Mouse (Mus musculus) monocyte, adult 59 days (primary cell): ENCODE results near the gene Ptbp3. TPM values are rescaled to one million over a fixed set of nuclear protein-coding genes. Genes with fewer than 3 reads are reported as not detected.

Experiments used
- total RNA-seq, 2 experiments: library from RNA; stranded (reverse); gene quantifications; one replicate each; pipeline ENCODE4 v1.2.4; 2023

The Ptbp3 gene
- total RNA-seq, result 100 to 1,000 TPM; 291 to 298 TPM

DNA sequence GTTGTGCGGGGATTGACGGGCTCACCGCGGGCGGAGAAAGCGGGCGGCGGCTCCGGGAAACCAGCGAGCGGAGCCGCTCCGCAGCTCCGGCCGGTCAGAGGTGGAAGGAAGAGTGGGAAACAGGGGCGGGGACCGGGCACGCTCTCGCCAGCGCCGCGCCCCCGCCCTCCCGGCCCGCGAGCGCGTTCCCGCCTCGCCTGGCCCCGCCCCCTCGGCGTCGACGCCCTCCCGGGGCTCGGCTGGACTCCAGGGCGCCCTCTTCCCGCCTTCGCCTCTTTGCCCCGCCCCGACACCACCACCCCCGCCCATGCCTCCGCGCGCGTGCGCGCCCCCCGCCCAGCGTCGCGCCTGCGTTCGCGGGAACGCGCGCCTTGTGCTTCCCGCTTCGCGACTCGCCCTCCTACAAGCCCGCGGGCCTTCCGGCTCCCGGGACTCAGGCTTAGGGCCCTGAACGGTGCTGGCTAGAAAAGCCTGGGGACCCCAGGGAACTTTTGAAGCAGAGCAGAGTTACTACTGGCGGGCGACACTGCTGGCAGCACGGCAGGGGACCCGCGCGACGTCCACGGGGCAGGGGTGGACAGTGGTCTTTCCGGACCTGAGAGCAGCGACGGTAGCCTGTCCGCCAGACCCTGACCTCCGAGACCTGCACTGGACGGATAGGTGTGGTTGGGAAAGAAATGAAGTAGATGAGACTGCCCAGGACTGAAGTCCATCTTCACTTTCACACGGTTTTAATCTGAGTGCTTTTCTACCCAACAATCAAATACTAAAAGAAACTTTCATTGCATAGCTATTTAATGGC, at the start of gene Ptbp3:
Gene Ptbp3 (minus strand): TSS at position 190 of the 802 bp plus-strand sequence.

DNA sequence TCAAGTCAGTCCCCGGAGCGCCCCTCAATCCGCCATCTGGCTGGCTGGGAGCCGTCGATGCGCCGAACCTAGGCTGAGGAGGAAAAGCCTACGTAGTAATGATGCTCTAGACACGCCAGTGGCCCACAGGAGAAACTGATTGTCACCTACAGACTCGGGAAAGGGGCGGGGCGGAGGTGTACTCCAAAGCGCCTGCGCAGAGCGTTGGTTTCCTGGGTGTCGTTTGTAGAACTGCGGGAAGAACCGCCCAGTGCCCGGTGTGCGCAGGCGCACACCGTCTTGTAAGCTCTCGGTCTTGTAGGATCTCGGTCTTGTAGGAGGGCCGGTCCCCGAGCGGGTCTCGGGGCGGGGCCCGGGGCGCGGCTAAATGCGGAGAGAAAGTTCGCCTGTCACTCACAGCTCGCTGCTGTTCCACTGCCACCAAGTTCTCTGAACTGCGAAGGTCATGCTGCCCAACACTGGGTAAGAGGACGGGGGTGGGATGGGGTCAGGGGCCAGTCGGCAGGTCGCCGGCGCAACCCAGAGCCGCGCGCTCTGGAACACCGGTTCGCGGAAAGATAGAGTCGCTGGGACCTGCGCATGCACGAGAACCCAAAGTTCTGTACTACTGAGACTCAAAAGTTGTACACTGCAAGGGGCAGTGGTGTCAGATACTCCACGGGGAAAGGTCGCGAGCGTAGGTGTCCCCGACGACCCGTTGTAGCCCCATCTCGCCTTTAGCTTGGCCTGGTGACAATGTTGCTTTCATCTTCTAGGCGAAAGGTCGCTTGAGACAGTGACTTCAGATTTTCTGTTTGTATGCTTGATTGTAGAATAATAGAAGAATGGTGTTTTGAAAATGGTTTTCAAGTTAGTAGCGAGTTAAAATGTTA, 32.4 kb upstream of the Ptbp3 start, which contains the start of gene Hsdl2:
Gene Hsdl2 (plus strand): TSS at position 250 of the 872 bp plus-strand sequence.

DNA sequence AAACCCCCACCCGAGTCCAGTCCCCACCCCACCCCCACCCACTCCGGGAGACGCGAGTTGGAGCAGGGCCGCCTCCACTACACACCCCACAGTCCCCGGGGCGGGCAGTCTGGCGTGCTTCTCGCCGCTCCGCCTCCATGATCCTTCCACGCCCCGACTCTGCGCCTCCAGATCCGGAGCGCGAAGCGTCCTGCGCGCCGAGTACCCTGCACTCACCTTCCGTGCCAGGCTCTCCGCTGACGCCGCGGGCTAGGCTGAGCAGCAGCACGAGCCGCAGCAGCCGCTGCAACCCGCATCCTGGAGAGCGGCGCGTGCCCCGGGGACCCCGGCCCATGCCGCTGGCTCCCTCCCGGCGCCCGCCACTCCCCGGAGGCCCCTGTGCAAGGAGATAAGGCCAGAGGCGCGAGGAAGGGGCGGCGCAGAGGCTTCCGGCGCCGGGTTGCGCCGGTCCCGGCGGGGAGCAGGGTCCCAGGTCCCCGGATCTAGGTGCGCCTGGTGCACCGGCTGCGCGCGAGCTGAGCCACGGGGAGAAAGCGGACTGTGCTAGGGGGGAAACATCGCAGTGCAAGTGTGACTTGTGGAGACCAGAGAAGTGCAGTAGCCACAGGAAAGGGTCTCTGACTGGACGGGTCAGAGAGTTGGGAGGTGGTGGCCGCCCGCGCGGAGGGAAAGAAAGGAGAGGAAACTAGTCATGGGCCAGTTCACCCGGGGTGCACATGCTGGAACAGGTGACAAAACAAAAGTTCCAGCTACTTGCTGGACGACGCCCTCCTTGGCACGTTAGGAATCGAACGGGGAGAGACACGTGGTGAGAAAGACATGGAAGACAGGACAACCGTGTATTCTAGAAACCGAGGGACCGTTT, 110.9 kb downstream of the Ptbp3 start, which contains the start of gene Susd1:
Gene Susd1 (minus strand): TSS at position 644 of the 865 bp plus-strand sequence.

Other genes with a start within 250 kb of the Ptbp3 start
- gene Susd1, start 110.7 kb downstream of the Ptbp3 start, total RNA-seq, result 10 to 100 TPM; 20.0 to 22.5 TPM
- 10 to 100 TPM; 13.2 to 15.9 TPM for gene Hsdl2, start 32.2 kb upstream of the Ptbp3 start, total RNA-seq
- 1 to 10 TPM; 4.0 to 4.3 TPM for gene E130308A19Rik, start 76.8 kb upstream of the Ptbp3 start, total RNA-seq